Mouse (Mus musculus) ZHBTc4 (cell line): ENCODE data around the gene Rbfox3.
A peak's percentile ranks its signal among the peaks of the same experiment; 100 is the strongest.

Experiments used
- DNase-seq: peaks from one replicate; pipeline ENCODE4 v3.0.0-alpha.2; 2011; ENCODE audit warnings: low read depth, low spot score

Rbfox3 gene

GRCm38 (mm10) chr11:118767411-118767810 lies 144.0 kb downstream of the Rbfox3 start:
- no peak for DNase-seq

- no peak for DNase-seq
These were observed 151.0 kb downstream of the Rbfox3 start for GRCm38 (mm10) chr11:118760296-118760988.

GRCm38 (mm10) chr11:118759228-118759627 lies 152.2 kb downstream of the Rbfox3 start:
- no peak for DNase-seq

- no peak for DNase-seq
These were observed 153.0 kb downstream of the Rbfox3 start for GRCm38 (mm10) chr11:118758277-118758990.

GRCm38 (mm10) chr11:118757488-118757887 lies 153.9 kb downstream of the Rbfox3 start:
- no peak for DNase-seq

- no peak for DNase-seq
These were observed 156.4 kb downstream of the Rbfox3 start for GRCm38 (mm10) chr11:118755003-118755402.

GRCm38 (mm10) chr11:118754535-118754934 lies 156.9 kb downstream of the Rbfox3 start:
- no peak for DNase-seq

- DNase-seq, result no peak
These were observed 159.3 kb downstream of the Rbfox3 start for GRCm38 (mm10) chr11:118751879-118752616.

GRCm38 (mm10) chr11:118750745-118751330 lies 160.6 kb downstream of the Rbfox3 start:
- DNase-seq, result no peak

- no peak for DNase-seq
These were observed 161.9 kb downstream of the Rbfox3 start for GRCm38 (mm10) chr11:118749541-118749940.

GRCm38 (mm10) chr11:118748622-118749021 lies 162.8 kb downstream of the Rbfox3 start:
- DNase-seq, result no peak

GRCm38 (mm10) chr11:118745279-118745678 lies 166.1 kb downstream of the Rbfox3 start:
- no peak for DNase-seq

GRCm38 (mm10) chr11:118744782-118745181 lies 166.6 kb downstream of the Rbfox3 start:
- DNase-seq, result peak; percentile 78

- DNase-seq, result peak; percentile 73
These were observed 168.6 kb downstream of the Rbfox3 start for GRCm38 (mm10) chr11:118742762-118743161.

- peak; percentile 58 for DNase-seq
These were observed 170.1 kb downstream of the Rbfox3 start for GRCm38 (mm10) chr11:118741262-118741661.

GRCm38 (mm10) chr11:118740001-118740400 lies 171.4 kb downstream of the Rbfox3 start:
- DNase-seq, result peak; percentile 76

GRCm38 (mm10) chr11:118738855-118739832 lies 172.3 kb downstream of the Rbfox3 start:
- DNase-seq, result peak; percentile 87

- DNase-seq, result peak; percentile 50
These were observed 173.1 kb downstream of the Rbfox3 start for GRCm38 (mm10) chr11:118738323-118738722.

- DNase-seq, result peak; percentile 26
These were observed 173.6 kb downstream of the Rbfox3 start for GRCm38 (mm10) chr11:118737821-118738220.

- no peak for DNase-seq
These were observed 174.4 kb downstream of the Rbfox3 start for GRCm38 (mm10) chr11:118736993-118737392.

GRCm38 (mm10) chr11:118731655-118732054 lies 179.7 kb downstream of the Rbfox3 start:
- DNase-seq, result no peak
